Mouse (Mus musculus) heart, postnatal 4 days (tissue): ENCODE results near the gene Ythdf1. TPM values are rescaled to one million over a fixed set of nuclear protein-coding genes. Genes with fewer than 3 reads are reported as not detected.

Experiments
- DNase-seq: peaks from one replicate; pipeline ENCODE4 v3.0.0; 2021
- total RNA-seq, 2 experiments: library from RNA; stranded (reverse); gene quantifications; 2 replicates each; pipeline ENCODE4 v1.2.3; 2021

Gene Ythdf1
- total RNA-seq, 2 experiments from 2014 or later: 47.0 to 47.8 TPM

- no peak for DNase-seq
These were observed 15.1 kb downstream of the Ythdf1 start for GRCm38 (mm10) chr2:180905556-180906221.

- no peak for DNase-seq
These were observed 16.1 kb downstream of the Ythdf1 start for GRCm38 (mm10) chr2:180904435-180905208.

DNA sequence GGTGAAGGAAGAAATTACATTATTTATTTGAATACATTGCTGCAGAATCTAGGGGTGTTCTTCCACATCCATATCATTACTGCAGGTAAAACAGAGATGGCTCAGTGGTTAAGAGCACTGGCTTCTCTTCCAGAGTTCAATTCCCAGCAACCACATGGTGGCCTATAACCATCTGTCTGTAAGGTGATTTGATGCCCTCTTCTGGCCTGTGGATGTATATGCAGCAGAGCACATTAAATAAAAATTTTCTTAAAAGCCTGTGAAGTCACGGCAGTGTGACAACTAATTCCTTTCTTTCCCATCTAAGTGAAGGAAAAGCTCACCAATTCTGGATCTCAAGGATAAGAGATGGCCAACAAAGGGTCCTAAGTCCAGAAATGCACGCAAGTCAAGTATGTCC is 18.7 kb downstream of the Ythdf1 start:
- DNase-seq: no peak

- no peak for DNase-seq
These were observed 22.9 kb downstream of the Ythdf1 start for GRCm38 (mm10) chr2:180897857-180898256.

- no peak for DNase-seq
These were observed 23.7 kb downstream of the Ythdf1 start for GRCm38 (mm10) chr2:180896819-180897625.

- no peak for DNase-seq
These were observed 24.8 kb downstream of the Ythdf1 start for GRCm38 (mm10) chr2:180895837-180896525.

- DNase-seq: no peak
These were observed 25.4 kb downstream of the Ythdf1 start for GRCm38 (mm10) chr2:180895321-180895720.

GRCm38 (mm10) chr2:180894734-180895133 is 26.0 kb downstream of the Ythdf1 start:
- peak; percentile 73 for DNase-seq

GRCm38 (mm10) chr2:180894029-180894623 is 26.6 kb downstream of the Ythdf1 start:
- DNase-seq: peak; percentile 68

- DNase-seq: no peak
These were observed 27.2 kb downstream of the Ythdf1 start for GRCm38 (mm10) chr2:180893537-180894028.

DNA sequence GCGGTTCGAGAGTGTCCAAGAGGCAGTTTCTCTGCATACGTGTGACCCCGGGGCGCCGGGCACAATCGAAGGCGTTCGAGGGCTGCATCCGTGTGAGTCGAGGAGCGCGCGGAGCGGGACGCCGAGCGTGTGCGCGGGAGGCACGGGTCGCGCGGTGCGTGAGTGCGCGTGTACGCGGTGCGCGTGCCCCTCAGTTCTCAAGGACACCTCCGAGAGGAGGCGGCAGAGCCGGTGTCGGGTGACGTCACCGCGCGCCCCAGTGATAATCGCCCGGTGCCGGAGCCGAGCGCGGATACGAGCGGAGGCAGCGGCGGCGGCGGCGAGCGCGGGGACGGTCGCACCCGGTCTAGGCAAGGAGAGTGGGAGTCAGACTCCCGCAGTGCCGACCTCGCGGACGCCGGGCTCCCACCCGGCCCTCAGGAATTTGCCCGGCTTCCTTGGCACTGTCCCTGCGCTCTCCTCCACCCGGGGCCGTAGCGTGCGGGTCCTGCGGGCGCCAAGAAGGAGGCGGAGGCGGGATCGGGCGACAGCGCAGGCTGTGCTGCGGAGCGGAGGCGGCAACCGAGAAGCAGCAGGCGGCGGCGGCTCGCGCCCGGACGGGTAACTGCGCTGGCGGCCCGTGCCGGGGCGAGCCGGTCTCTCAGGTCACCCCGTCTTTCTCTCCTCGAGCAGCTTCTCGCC is 27.8 kb downstream of the Ythdf1 start:
- DNase-seq: peak; percentile 12

GRCm38 (mm10) chr2:180891835-180892323 is 28.9 kb downstream of the Ythdf1 start:
- DNase-seq: no peak

GRCm38 (mm10) chr2:180891075-180891834 is 29.5 kb downstream of the Ythdf1 start:
- no peak for DNase-seq

DNA sequence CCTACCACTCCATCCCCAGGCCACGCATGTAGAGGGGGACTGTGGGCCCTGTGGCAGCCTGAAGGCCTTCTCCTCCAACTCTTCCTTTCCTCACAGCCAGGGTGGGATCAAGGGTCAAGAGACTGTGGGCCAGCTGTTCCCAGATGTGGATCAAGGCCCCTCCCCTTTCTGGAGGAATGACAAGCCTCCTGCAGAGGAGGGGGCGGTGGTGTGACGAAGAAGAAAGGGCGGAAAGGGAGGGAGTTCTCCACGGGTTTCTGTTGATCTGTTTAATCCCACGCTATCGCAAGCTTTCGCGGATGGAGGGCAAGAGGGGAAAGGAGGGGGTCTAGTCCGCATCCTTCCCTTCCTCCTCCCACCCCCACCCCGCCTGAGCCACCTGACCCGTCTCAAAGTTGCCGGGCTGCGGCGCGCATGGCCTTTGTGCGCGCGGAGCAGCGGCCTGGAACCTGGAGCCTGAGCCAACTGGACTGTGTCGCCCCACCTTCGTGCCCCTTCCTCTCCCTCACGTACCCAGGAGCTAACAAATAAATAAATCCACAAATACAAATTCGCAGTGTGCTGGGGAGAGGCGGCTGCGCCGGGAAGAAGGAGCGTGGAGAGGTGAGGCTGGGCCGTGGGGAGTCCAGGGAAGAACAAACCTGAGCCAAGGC is 30.2 kb downstream of the Ythdf1 start:
- DNase-seq: no peak

GRCm38 (mm10) chr2:180889921-180890280 is 30.8 kb downstream of the Ythdf1 start:
- DNase-seq: no peak

DNA sequence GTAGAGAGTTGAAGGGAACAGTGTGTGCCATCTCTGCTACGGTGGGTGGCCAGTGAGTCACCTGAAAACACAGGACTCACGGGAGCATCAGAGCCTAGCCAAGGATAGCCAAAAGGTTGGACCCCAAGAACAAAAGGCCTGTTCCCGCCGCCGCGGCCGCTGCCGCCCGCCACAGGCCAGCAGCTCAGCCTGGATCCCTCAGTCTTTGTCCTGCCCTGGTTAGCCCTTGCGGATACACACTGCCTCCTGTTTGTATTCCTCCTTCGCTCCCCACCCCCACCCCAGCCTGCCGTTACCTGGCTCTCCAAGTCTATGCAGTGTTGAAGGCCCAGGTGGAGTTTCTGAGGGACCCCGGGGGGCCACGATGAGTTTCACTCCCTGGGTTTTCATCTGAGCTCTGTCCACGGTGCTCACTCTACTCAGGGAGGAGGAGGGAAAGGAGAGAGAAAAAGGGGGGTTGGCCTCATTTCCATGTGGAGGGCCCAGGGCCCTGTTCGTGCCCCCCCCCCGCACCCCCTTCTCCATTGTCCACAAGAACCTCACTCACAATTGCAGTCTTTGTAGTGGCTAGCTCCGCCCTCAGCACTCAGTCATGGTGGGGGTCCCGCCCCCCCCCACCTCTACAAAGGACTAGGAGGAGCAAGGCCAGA is 31.4 kb downstream of the Ythdf1 start:
- no peak for DNase-seq

DNA sequence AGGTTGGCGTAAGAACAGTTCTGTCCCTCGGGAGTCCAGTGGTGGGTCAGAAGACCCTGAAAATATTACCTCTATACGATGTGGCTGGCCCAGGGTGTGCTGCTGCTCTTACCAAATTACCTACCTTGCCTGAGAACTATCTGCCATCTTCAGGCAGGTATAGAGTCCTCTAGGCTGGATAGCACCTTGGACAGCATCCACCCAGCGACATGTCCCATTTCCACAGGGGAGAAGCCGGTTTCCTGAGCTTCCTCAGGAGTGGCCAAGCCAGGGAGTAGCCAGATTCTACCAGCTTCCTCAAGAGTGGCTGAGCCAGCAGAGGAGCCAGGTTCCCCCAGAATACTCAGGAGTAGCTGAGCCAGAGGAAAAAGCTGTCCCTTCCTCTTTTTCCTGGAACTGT is 35.5 kb downstream of the Ythdf1 start:
- DNase-seq: no peak

DNA sequence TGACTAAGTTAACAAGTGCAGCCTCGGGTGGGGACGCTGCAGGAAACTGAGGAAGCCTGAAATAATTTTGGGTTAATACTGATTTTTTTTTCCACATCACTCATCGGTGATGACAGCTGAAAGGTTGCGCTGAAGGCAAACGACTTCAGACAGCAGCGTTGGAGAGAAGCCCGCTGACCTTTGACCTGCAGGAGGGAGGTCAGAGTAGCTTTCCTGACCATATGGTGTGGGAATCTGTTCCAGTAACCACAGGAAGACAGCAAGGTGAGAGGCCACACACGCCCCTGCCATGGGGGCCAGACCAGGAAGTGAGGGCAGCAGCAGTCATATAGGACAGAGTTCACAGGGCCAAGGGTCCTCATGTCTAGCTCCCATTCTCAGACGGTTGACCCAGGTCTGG is 39.5 kb downstream of the Ythdf1 start:
- DNase-seq: no peak

- no peak for DNase-seq
These were observed 41.2 kb downstream of the Ythdf1 start for GRCm38 (mm10) chr2:180879365-180880067.
